10 mouse cellular contexts compared by ENCODE assay signal in the genomic region with DNA sequence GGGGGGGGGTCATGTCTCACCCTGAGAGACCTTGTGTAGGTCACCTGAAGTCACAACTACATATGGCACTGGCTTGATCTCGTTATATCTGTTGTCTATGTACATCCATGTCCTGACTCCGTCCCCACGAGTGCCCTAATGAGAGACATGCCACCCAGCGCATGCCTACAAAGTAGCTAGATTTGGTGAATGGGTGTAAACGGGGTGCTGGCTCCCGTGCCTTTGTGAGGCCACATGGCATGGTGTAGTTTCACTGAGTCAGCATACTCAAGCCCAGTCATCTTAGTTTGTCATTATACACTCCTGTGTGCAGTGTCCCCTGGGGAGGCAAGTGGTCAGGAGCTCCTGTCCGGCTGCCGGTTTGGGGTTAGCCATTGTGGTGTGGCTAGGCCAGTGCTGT. TPM values are rescaled to one million over a fixed set of nuclear protein-coding genes. Genes with fewer than 3 reads are reported as not detected.
DNase-seq lines count a peak whose midpoint lies in the region; ATAC-seq and TF ChIP-seq lines count a peak whose summit lies in the region.
"Had no signal": no experiment of that assay in that cellular context is flagged by ENCODE, and none has a peak within 500 bp of the region (broad histone marks: within the 10 kb centered on the region; RNA-seq: fewer than 3 reads in every experiment).

No protein-coding gene starts in this region.

- peak overlapping the region; percentile 32; the same call in 1 of the 2 replicates for H3K9ac ChIP-seq in heart, embryonic 12.5 days
- 0 out of 2 replicates have a peak overlapping the region, but pooled peaks have one; percentile 6 for H3K9ac ChIP-seq in stomach, embryonic 14.5 days (replicated peaks; ENCODE audit: low read depth, low read length)
- H3K9ac ChIP-seq in stomach, postnatal 0 days (ENCODE audit: low read length): no peak overlapping the region
- H3K9ac ChIP-seq in intestine, embryonic 16.5 days (ENCODE audit: low read depth, low read length): 0 out of 2 replicates have a peak overlapping the region, but pooled peaks have one; percentile 96

- H3K36me3 ChIP-seq in heart, embryonic 12.5 days: peaks cover 51% of the 10 kb centered on the region
- peaks cover 51% of the 10 kb centered on the region for H3K36me3 ChIP-seq in stomach, embryonic 14.5 days (ENCODE audit: control insufficient read depth, insufficient read depth, low read length)
- peaks cover 3% of the 10 kb centered on the region; the same call in 1 of the 2 replicates for H3K36me3 ChIP-seq in stomach, postnatal 0 days (ENCODE audit: control insufficient read depth, insufficient read depth, low read length)
- peaks cover 10% of the 10 kb centered on the region; the same call in 1 of the 2 replicates for H3K36me3 ChIP-seq in intestine, embryonic 16.5 days (ENCODE audit: control insufficient read depth, insufficient read depth, low read length)

- TF ChIP-seq CTCF in stomach, postnatal 0 days (IDR thresholded peaks at IDR 0.05; ENCODE audit: low read depth): no peak

- no peak overlapping the region for H3K4me3 ChIP-seq in heart, embryonic 12.5 days
- H3K4me3 ChIP-seq in stomach, embryonic 14.5 days (ENCODE audit: low read depth, low read length): no peak overlapping the region
- H3K4me3 ChIP-seq in stomach, postnatal 0 days (ENCODE audit: low read depth, low read length): no peak overlapping the region
- no peak overlapping the region for H3K4me3 ChIP-seq in intestine, embryonic 16.5 days (ENCODE audit: low read length)

- H3K27me3 ChIP-seq in heart, embryonic 12.5 days (replicated peaks): no peaks in the 10 kb centered on the region
- H3K27me3 ChIP-seq in stomach, embryonic 14.5 days (ENCODE audit: control insufficient read depth, insufficient read depth, low read length): no peaks in the 10 kb centered on the region
- H3K27me3 ChIP-seq in stomach, postnatal 0 days (ENCODE audit: control insufficient read depth, insufficient read depth, low read length): no peaks in the 10 kb centered on the region
- no peaks in the 10 kb centered on the region for H3K27me3 ChIP-seq in intestine, embryonic 16.5 days (replicated peaks; ENCODE audit: control insufficient read depth, insufficient read depth, low read length)

- TF ChIP-seq EP300 in stomach, postnatal 0 days (optimal IDR thresholded peaks at IDR 0.05): no peak

- H3K27ac ChIP-seq in heart, embryonic 12.5 days (ENCODE audit: poor library complexity, severe bottlenecking): no peak overlapping the region
- H3K27ac ChIP-seq in stomach, embryonic 14.5 days (ENCODE audit: low read length): no peak overlapping the region
- H3K27ac ChIP-seq in stomach, postnatal 0 days (replicated peaks): no peak overlapping the region
- H3K27ac ChIP-seq in intestine, embryonic 16.5 days (ENCODE audit: low read length): no peak overlapping the region

- 82% methylated on average over 8 of the region's 8 CpGs for WGBS in heart, embryonic 12.5 days
- 90% methylated on average over 8 of the region's 8 CpGs for WGBS in stomach, embryonic 14.5 days
- 80% methylated on average over 8 of the region's 8 CpGs for WGBS in stomach, postnatal 0 days
- 90% methylated on average over 8 of the region's 8 CpGs for WGBS in intestine, embryonic 16.5 days

- DNase-seq in heart, postnatal 4 days: no peak
- no peak for DNase-seq in stomach, postnatal 0 days (ENCODE audit: low spot score)
- DNase-seq in layer of hippocampus, adult 9-10 months (ENCODE audit: low spot score): no peak
- DNase-seq in ovary, postnatal 10 days (ENCODE audit: low spot score): no peak
- no peak for DNase-seq in embryo, embryonic 10 days (ENCODE audit: low spot score)
- DNase-seq: kidney, adult 11 months; spleen, adult 18-20 months had no signal

- no peaks in the 10 kb centered on the region for H3K9me3 ChIP-seq in heart, embryonic 12.5 days (replicated peaks)
- no peaks in the 10 kb centered on the region for H3K9me3 ChIP-seq in stomach, embryonic 14.5 days (ENCODE audit: control insufficient read depth, low read depth, low read length)
- H3K9me3 ChIP-seq in stomach, postnatal 0 days (ENCODE audit: control insufficient read depth, low read length): no peaks in the 10 kb centered on the region
- no peaks in the 10 kb centered on the region for H3K9me3 ChIP-seq in intestine, embryonic 16.5 days (ENCODE audit: control insufficient read depth, low read length)

- no peak for ATAC-seq in heart, embryonic 12.5 days (ENCODE audit: insufficient number of reproducible peaks, low FRiP score)
- ATAC-seq in stomach, embryonic 14.5 days (ENCODE audit: insufficient number of reproducible peaks, insufficient read depth, low FRiP score, low read depth): no peak
- no peak for ATAC-seq in stomach, postnatal 0 days (ENCODE audit: low FRiP score, low TSS enrichment)
- ATAC-seq in intestine, embryonic 16.5 days: no peak

- H3K4me2 ChIP-seq in heart, embryonic 12.5 days: 0 out of 2 replicates have a peak overlapping the region, but pooled peaks have one; percentile 86
- H3K4me2 ChIP-seq in stomach, embryonic 14.5 days (replicated peaks; ENCODE audit: low read depth, low read length): peak overlapping the region; percentile 59; the same call in 1 of the 2 replicates
- no peak overlapping the region for H3K4me2 ChIP-seq in stomach, postnatal 0 days (replicated peaks; ENCODE audit: low read depth)
- no peak overlapping the region for H3K4me2 ChIP-seq in intestine, embryonic 16.5 days (ENCODE audit: low read depth, low read length)

- H3K4me1 ChIP-seq in heart, embryonic 12.5 days (replicated peaks): peaks cover 30% of the 10 kb centered on the region
- peaks cover 16% of the 10 kb centered on the region; the same call in 1 of the 2 replicates for H3K4me1 ChIP-seq in stomach, embryonic 14.5 days (ENCODE audit: control insufficient read depth, insufficient read depth, low read length)
- no peaks in the 10 kb centered on the region for H3K4me1 ChIP-seq in stomach, postnatal 0 days (replicated peaks; ENCODE audit: control insufficient read depth, insufficient read depth)
- peaks cover 17% of the 10 kb centered on the region for H3K4me1 ChIP-seq in intestine, embryonic 16.5 days (ENCODE audit: control insufficient read depth, insufficient read depth, low read length)

RNA-seq across cellular contexts. Expression of a gene that starts 2.1 kb away (rescaled TPM):
- polyA plus RNA-seq in heart, embryonic 12.5 days (2016; fragmentation: Nextera tagmentation; extraction: Ambion mirVana): 105 and 114 TPM in 2 replicates
- 10 to 100 TPM; 74.4 to 82.5 TPM for total RNA-seq in heart, postnatal 4 days (2021)
- 153 and 185 TPM in 2 replicates for polyA plus RNA-seq in stomach, embryonic 14.5 days (2014; fragmentation: Nextera tagmentation; extraction: Ambion mirVana)
- polyA plus RNA-seq in stomach, postnatal 0 days (2015; fragmentation: Nextera tagmentation; extraction: Ambion mirVana): 65.8 and 69.3 TPM in 2 replicates
- polyA plus RNA-seq in intestine, embryonic 16.5 days (2015; fragmentation: Nextera tagmentation; extraction: Ambion mirVana): 116 and 123 TPM in 2 replicates

RNA-seq across cellular contexts. Expression of a gene that starts 52.7 kb away (rescaled TPM):
- polyA plus RNA-seq in heart, embryonic 12.5 days (2016; fragmentation: Nextera tagmentation; extraction: Ambion mirVana): 34.5 and 41.2 TPM in 2 replicates
- 10 to 100 TPM; 21.7 to 21.9 TPM for total RNA-seq in heart, postnatal 4 days (2021)
- 45.5 and 46.3 TPM in 2 replicates for polyA plus RNA-seq in stomach, embryonic 14.5 days (2014; fragmentation: Nextera tagmentation; extraction: Ambion mirVana)
- polyA plus RNA-seq in stomach, postnatal 0 days (2015; fragmentation: Nextera tagmentation; extraction: Ambion mirVana): 14.7 and 15.5 TPM in 2 replicates
- 28.0 and 32.5 TPM in 2 replicates for polyA plus RNA-seq in intestine, embryonic 16.5 days (2015; fragmentation: Nextera tagmentation; extraction: Ambion mirVana)

RNA-seq across cellular contexts. Expression of a gene that starts 52.7 kb away (rescaled TPM):
- 28.3 and 29.6 TPM in 2 replicates for polyA plus RNA-seq in heart, embryonic 12.5 days (2016; fragmentation: Nextera tagmentation; extraction: Ambion mirVana)
- total RNA-seq in heart, postnatal 4 days (2021): 10 to 100 TPM; 27.8 to 29.5 TPM
- polyA plus RNA-seq in stomach, embryonic 14.5 days (2014; fragmentation: Nextera tagmentation; extraction: Ambion mirVana): 20.6 and 23.6 TPM in 2 replicates
- polyA plus RNA-seq in stomach, postnatal 0 days (2015; fragmentation: Nextera tagmentation; extraction: Ambion mirVana): 9.6 and 9.9 TPM in 2 replicates
- 16.9 and 17.7 TPM in 2 replicates for polyA plus RNA-seq in intestine, embryonic 16.5 days (2015; fragmentation: Nextera tagmentation; extraction: Ambion mirVana)

RNA-seq across cellular contexts. Expression of a gene that starts 56.0 kb away (rescaled TPM):
- 0.36 TPM in 1 of 2 replicates, not detected in the other for polyA plus RNA-seq in heart, embryonic 12.5 days (2016; fragmentation: Nextera tagmentation; extraction: Ambion mirVana)
- total RNA-seq in heart, postnatal 4 days (2021): not detected
- polyA plus RNA-seq in stomach, embryonic 14.5 days (2014; fragmentation: Nextera tagmentation; extraction: Ambion mirVana): 16.0 and 16.7 TPM in 2 replicates
- polyA plus RNA-seq in stomach, postnatal 0 days (2015; fragmentation: Nextera tagmentation; extraction: Ambion mirVana): 776 and 950 TPM in 2 replicates
- polyA plus RNA-seq in intestine, embryonic 16.5 days (2015; fragmentation: Nextera tagmentation; extraction: Ambion mirVana): not detected in 2 replicates

Comparison
In these comparisons a context has a peak if more than half of its experiments do, and no peak if none do; other contexts are left out.
1. H3K4me2 ChIP-seq: peak in heart, embryonic 12.5 days (single experiment) and stomach, embryonic 14.5 days (single experiment); none in stomach, postnatal 0 days (single experiment) and intestine, embryonic 16.5 days (single experiment).